Mouse (Mus musculus): Measurements from ENCODE around the gene Cdkn2b. TPM values are rescaled to one million over a fixed set of nuclear protein-coding genes. Genes with fewer than 3 reads are reported as not detected.

Gene Cdkn2b
- 0.11 TPM in 2 replicates for polyA plus RNA-seq (2012; rRNA removed)
- polyA plus RNA-seq (2014; fragmentation: Nextera tagmentation; extraction: Ambion mirVana), result not detected in 2 replicates

GRCm38 (mm10) chr4:89310491-89311254 is at the start of gene Cdkn2b:
Gene Cdkn2b, minus strand, starts transcription at chr4:89311039.
- DNase-seq (ENCODE audit: low read depth in 3 of 3, low spot score in 3 of 3) (peak; percentile 65 to 70 (median 66)), ATAC-seq (ENCODE audit: insufficient read depth) (peak; percentile 94)
- no peaks in the 10 kb centered on the region for H3K36me3 ChIP-seq (replicated peaks; ENCODE audit: control insufficient read depth, insufficient read depth, low read depth)
- peak within 1 kb of the TSS; percentile 46 to 59 for H3K4me3 ChIP-seq (ENCODE audit: insufficient read depth in 1 of 2, low read depth in 2 of 2, low read length in 2 of 2)
- H3K4me1 ChIP-seq (replicated peaks; ENCODE audit: control insufficient read depth in 2 of 2, insufficient read depth in 2 of 2, low read length in 1 of 2), result peaks cover 2 to 3% of the 10 kb centered on the region in 2 experiments; a peak in 1 of 4 replicates
- TF ChIP-seq CTCF (IDR thresholded peaks at IDR 0.05; ENCODE audit: low read depth), result peak; percentile 85
- no peak for TF ChIP-seq EP300 (IDR thresholded peaks at IDR 0.05; ENCODE audit: low read depth)
- 0 out of 2 replicates have a peak within 1 kb of the TSS, but pooled peaks have one; percentile 16 for H3K9ac ChIP-seq (replicated peaks)
- H3K27ac ChIP-seq, result no peak within 1 kb of the TSS
- H3K9me3 ChIP-seq (ENCODE audit: control insufficient read depth, low read length), result no peaks in the 10 kb centered on the region
- WGBS (ENCODE audit: insufficient replicate concordance), result under 1% methylated on average over 61 of the region's 61 CpGs
- peak within 1 kb of the TSS; percentile 83 for H3K4me2 ChIP-seq (ENCODE audit: low read depth)
- H3K27me3 ChIP-seq (ENCODE audit: control insufficient read depth, insufficient read depth, low read length), result peaks cover 44% of the 10 kb centered on the region

DNA sequence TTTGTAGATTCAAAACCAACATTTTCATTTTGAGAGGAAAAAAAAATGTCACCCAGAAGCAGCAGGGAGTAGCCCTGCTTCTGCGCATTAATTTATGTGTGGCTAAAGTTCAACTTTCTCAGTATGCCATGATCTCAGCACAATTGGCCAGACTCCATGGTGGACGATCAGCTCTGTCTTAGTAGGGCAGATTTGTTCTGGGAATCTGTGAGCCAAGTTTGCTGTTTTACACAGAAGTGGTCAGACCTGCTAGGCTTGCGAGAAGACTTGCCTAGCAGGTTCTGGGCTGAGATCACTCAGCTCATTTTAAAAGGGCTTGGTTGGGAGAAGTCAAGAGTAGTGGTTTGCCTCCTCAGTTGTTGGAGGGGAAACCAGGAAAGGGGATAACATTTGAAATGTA is 49.5 kb upstream of the Cdkn2b start:
- WGBS (ENCODE audit: insufficient replicate concordance), result 64% methylated on average over 3 of the region's 3 CpGs

DNA sequence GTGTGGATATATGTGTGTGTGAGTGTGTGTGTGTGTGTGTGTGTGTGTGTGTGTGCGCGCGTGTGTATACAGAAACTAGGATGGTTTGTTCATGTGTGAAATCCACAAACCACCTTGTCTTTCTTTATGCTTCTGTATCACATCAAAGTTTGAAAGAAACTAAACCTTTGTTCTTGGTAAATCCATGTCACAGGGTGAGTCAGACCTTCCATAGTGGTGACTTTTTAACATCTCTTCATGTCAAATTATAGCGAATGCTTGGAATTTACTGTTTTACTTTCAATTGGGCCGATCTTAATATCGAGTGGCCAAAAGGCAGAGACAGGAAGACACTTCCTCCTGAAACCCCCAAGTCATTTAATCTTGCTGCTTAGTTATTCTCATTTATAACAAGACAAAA is 48.7 kb upstream of the Cdkn2b start:
- H3K27ac ChIP-seq, result no peak overlapping the region
- 83% methylated on average over 6 of the region's 6 CpGs for WGBS (ENCODE audit: insufficient replicate concordance)
- no peak for TF ChIP-seq CTCF (IDR thresholded peaks at IDR 0.05; ENCODE audit: low read depth)
- TF ChIP-seq EP300 (IDR thresholded peaks at IDR 0.05; ENCODE audit: low read depth), result no peak
- H3K9ac ChIP-seq (replicated peaks), result no peak overlapping the region
- no peaks in the 10 kb centered on the region for H3K9me3 ChIP-seq (ENCODE audit: control insufficient read depth, low read length)
- no peaks in the 10 kb centered on the region for H3K27me3 ChIP-seq (ENCODE audit: control insufficient read depth, insufficient read depth, low read length)
- no peak for ATAC-seq (ENCODE audit: insufficient read depth)
- H3K36me3 ChIP-seq (replicated peaks; ENCODE audit: control insufficient read depth, insufficient read depth, low read depth), result no peaks in the 10 kb centered on the region
- H3K4me2 ChIP-seq (ENCODE audit: low read depth), result no peak overlapping the region
- DNase-seq (ENCODE audit: low read depth in 3 of 3, low spot score in 3 of 3), result no peak
- H3K4me1 ChIP-seq (replicated peaks; ENCODE audit: control insufficient read depth in 2 of 2, insufficient read depth in 2 of 2, low read length in 1 of 2), result no peaks in the 10 kb centered on the region
- no peak overlapping the region for H3K4me3 ChIP-seq (ENCODE audit: insufficient read depth in 1 of 2, low read depth in 2 of 2, low read length in 2 of 2)

More for the DNA sequence above, 49.5 kb upstream of the Cdkn2b start:
- Histone ChIP-seq H3K27me3 (ENCODE audit: control insufficient read depth, insufficient read depth, low read length) (no peaks in the 10 kb centered on the region), H3K4me1 (replicated peaks; ENCODE audit: control insufficient read depth in 2 of 2, insufficient read depth in 2 of 2, low read length in 1 of 2) (no peaks in the 10 kb centered on the region), H3K4me2 (ENCODE audit: low read depth) (no peak overlapping the region), H3K9ac (replicated peaks) (no peak overlapping the region), H3K27ac (no peak overlapping the region), H3K9me3 (ENCODE audit: control insufficient read depth, low read length) (no peaks in the 10 kb centered on the region), H3K4me3 (ENCODE audit: insufficient read depth in 1 of 2, low read depth in 2 of 2, low read length in 2 of 2) (no peak overlapping the region), H3K36me3 (replicated peaks; ENCODE audit: control insufficient read depth, insufficient read depth, low read depth) (no peaks in the 10 kb centered on the region)
- DNase-seq (ENCODE audit: low read depth in 3 of 3, low spot score in 3 of 3) (no peak), ATAC-seq (ENCODE audit: insufficient read depth) (no peak)
- TF ChIP-seq EP300 (IDR thresholded peaks at IDR 0.05; ENCODE audit: low read depth) (no peak), CTCF (IDR thresholded peaks at IDR 0.05; ENCODE audit: low read depth) (no peak)

- Histone ChIP-seq H3K4me1 (replicated peaks; ENCODE audit: control insufficient read depth in 2 of 2, insufficient read depth in 2 of 2, low read length in 1 of 2) (no peaks in the 10 kb centered on the region), H3K9ac (replicated peaks) (no peak overlapping the region), H3K4me2 (ENCODE audit: low read depth) (no peak overlapping the region), H3K4me3 (ENCODE audit: insufficient read depth in 1 of 2, low read depth in 2 of 2, low read length in 2 of 2) (no peak overlapping the region), H3K36me3 (replicated peaks; ENCODE audit: control insufficient read depth, insufficient read depth, low read depth) (no peaks in the 10 kb centered on the region), H3K27ac (no peak overlapping the region), H3K9me3 (ENCODE audit: control insufficient read depth, low read length) (no peaks in the 10 kb centered on the region), H3K27me3 (ENCODE audit: control insufficient read depth, insufficient read depth, low read length) (no peaks in the 10 kb centered on the region)
- 37% methylated on average over 9 of the region's 9 CpGs for WGBS (ENCODE audit: insufficient replicate concordance)
- DNase-seq (ENCODE audit: low read depth in 3 of 3, low spot score in 3 of 3), result no peak
- ATAC-seq (ENCODE audit: insufficient read depth), result no peak
- TF ChIP-seq EP300 (IDR thresholded peaks at IDR 0.05; ENCODE audit: low read depth), result no peak
- no peak for TF ChIP-seq CTCF (IDR thresholded peaks at IDR 0.05; ENCODE audit: low read depth)
Measured at GRCm38 (mm10) chr4:89353935-89354334, 43.1 kb upstream of the Cdkn2b start.

GRCm38 (mm10) chr4:89353071-89353582 is 42.3 kb upstream of the Cdkn2b start:
- Histone ChIP-seq H3K4me1 (replicated peaks; ENCODE audit: control insufficient read depth in 2 of 2, insufficient read depth in 2 of 2, low read length in 1 of 2) (no peaks in the 10 kb centered on the region), H3K4me2 (ENCODE audit: low read depth) (no peak overlapping the region), H3K27ac (no peak overlapping the region), H3K36me3 (replicated peaks; ENCODE audit: control insufficient read depth, insufficient read depth, low read depth) (no peaks in the 10 kb centered on the region), H3K27me3 (ENCODE audit: control insufficient read depth, insufficient read depth, low read length) (no peaks in the 10 kb centered on the region), H3K9ac (replicated peaks) (no peak overlapping the region), H3K9me3 (ENCODE audit: control insufficient read depth, low read length) (no peaks in the 10 kb centered on the region), H3K4me3 (ENCODE audit: insufficient read depth in 1 of 2, low read depth in 2 of 2, low read length in 2 of 2) (no peak overlapping the region)
- DNase-seq (ENCODE audit: low read depth in 3 of 3, low spot score in 3 of 3), result no peak
- no peak for ATAC-seq (ENCODE audit: insufficient read depth)
- WGBS (ENCODE audit: insufficient replicate concordance), result 66% methylated on average over 3 of the region's 3 CpGs
- TF ChIP-seq CTCF (IDR thresholded peaks at IDR 0.05; ENCODE audit: low read depth), result no peak
- TF ChIP-seq EP300 (IDR thresholded peaks at IDR 0.05; ENCODE audit: low read depth), result no peak
